ENCODE assay signal across 27 mouse cellular contexts in the genomic region with DNA sequence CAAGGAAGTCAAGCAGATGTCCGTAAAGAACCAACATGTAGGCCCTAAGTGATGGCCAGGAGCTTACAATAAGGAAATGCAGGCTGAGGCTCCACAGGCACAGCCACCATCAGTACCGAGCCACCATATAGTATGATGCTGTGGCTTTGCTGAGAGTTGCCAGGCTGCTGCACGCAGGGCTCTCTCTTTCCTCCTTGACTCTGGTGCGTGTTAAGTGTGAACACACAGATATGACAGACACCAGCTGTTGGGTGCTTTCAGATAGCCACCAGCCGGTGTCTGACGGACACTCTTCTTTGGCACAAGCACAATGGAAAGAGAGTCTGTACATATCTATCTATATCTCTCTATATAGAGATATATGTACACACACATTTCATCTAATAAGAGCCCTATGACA.
DNase-seq lines count a peak whose midpoint lies in the region; ATAC-seq and TF ChIP-seq lines count a peak whose summit lies in the region.
"Had no signal": no experiment of that assay in that cellular context is flagged by ENCODE, and none has a peak within 500 bp of the region (broad histone marks: within the 10 kb centered on the region; RNA-seq: fewer than 3 reads in every experiment).

No protein-coding gene starts in this region.

- H3K9ac ChIP-seq in forebrain, postnatal 0 days, result no peak overlapping the region
- H3K9ac ChIP-seq in forebrain, embryonic 13.5 days, result no peak overlapping the region
- H3K9ac ChIP-seq in intestine, embryonic 16.5 days (ENCODE audit: low read depth, low read length), result no peak overlapping the region
- H3K9ac ChIP-seq in intestine, postnatal 0 days (ENCODE audit: low read depth, low read length), result no peak overlapping the region
- no peak overlapping the region for H3K9ac ChIP-seq in lung, embryonic 16.5 days (ENCODE audit: low read length)
- H3K9ac ChIP-seq: embryonic facial prominence, embryonic 13.5 days; forebrain, embryonic 12.5 days; hindbrain, embryonic 13.5 days had no signal

- H3K27ac ChIP-seq in forebrain, postnatal 0 days (ENCODE audit: low read depth, low read length), result no peak overlapping the region
- H3K27ac ChIP-seq in forebrain, embryonic 13.5 days, result no peak overlapping the region
- no peak overlapping the region for H3K27ac ChIP-seq in intestine, embryonic 16.5 days (ENCODE audit: low read length)
- no peak overlapping the region for H3K27ac ChIP-seq in intestine, postnatal 0 days (ENCODE audit: low read depth, low read length)
- H3K27ac ChIP-seq in lung, embryonic 16.5 days (ENCODE audit: low read length), result no peak overlapping the region
- H3K27ac ChIP-seq: embryonic facial prominence, embryonic 10.5 days; embryonic facial prominence, embryonic 13.5 days; forebrain, embryonic 12.5 days; gastrocnemius, adult 2 months; hindbrain, embryonic 10.5 days; hindbrain, embryonic 13.5 days had no signal

- no peak for TF ChIP-seq CTCF in forebrain, postnatal 0 days (IDR thresholded peaks at IDR 0.05; ENCODE audit: low read depth)
- no peak for TF ChIP-seq CTCF in intestine, postnatal 0 days (IDR thresholded peaks at IDR 0.05; ENCODE audit: low read depth)

- DNase-seq in forebrain, postnatal 0 days, result no peak
- DNase-seq in lung, postnatal 14 days, result no peak
- DNase-seq: adrenal gland, adult 8-10 months; adrenal gland, postnatal 25 days; cerebellum, adult 11-12 months; cerebellum, adult 8-10 months; cerebellum, postnatal 10 days; cerebellum, postnatal 36 days; embryo, embryonic 11 days; gastrocnemius, adult 2 months; gastrocnemius, postnatal 14 days; heart, adult 11 months; heart, postnatal 10 days; heart, postnatal 36 days had no signal

- H3K4me1 ChIP-seq in forebrain, postnatal 0 days (ENCODE audit: insufficient read depth), result no peaks in the 10 kb centered on the region
- H3K4me1 ChIP-seq in forebrain, embryonic 13.5 days, result no peaks in the 10 kb centered on the region
- H3K4me1 ChIP-seq in intestine, embryonic 16.5 days (ENCODE audit: control insufficient read depth, insufficient read depth, low read length), result no peaks in the 10 kb centered on the region
- H3K4me1 ChIP-seq in intestine, postnatal 0 days (replicated peaks; ENCODE audit: control insufficient read depth, insufficient read depth, low read length), result no peaks in the 10 kb centered on the region
- no peaks in the 10 kb centered on the region; the same call in none of the 2 replicates for H3K4me1 ChIP-seq in lung, embryonic 16.5 days (replicated peaks; ENCODE audit: control insufficient read depth, insufficient read depth, low read length)

- no peaks in the 10 kb centered on the region for H3K27me3 ChIP-seq in forebrain, postnatal 0 days (ENCODE audit: insufficient read depth, low read length)
- no peaks in the 10 kb centered on the region for H3K27me3 ChIP-seq in forebrain, embryonic 13.5 days
- no peaks in the 10 kb centered on the region for H3K27me3 ChIP-seq in intestine, embryonic 16.5 days (replicated peaks; ENCODE audit: control insufficient read depth, insufficient read depth, low read length)
- no peaks in the 10 kb centered on the region for H3K27me3 ChIP-seq in intestine, postnatal 0 days (replicated peaks; ENCODE audit: control insufficient read depth, insufficient read depth, low read length)
- no peaks in the 10 kb centered on the region for H3K27me3 ChIP-seq in lung, embryonic 16.5 days (ENCODE audit: control insufficient read depth, insufficient read depth, low read depth, low read length)
- H3K27me3 ChIP-seq: embryonic facial prominence, embryonic 13.5 days; forebrain, embryonic 12.5 days; hindbrain, embryonic 13.5 days had no signal

- 83% methylated on average over 6 of the region's 6 CpGs for WGBS in forebrain, postnatal 0 days
- WGBS in forebrain, embryonic 13.5 days, result 92% methylated on average over 6 of the region's 6 CpGs
- WGBS in intestine, embryonic 16.5 days, result 77% methylated on average over 6 of the region's 6 CpGs
- 84% methylated on average over 6 of the region's 6 CpGs for WGBS in intestine, postnatal 0 days
- WGBS in lung, embryonic 16.5 days, result 54% methylated on average over 6 of the region's 6 CpGs

- ATAC-seq in forebrain, postnatal 0 days, result peak; percentile 8; the same call in 1 of the 2 replicates
- ATAC-seq in forebrain, embryonic 13.5 days, result no peak
- 0 out of 2 replicates have a peak, but pooled peaks have one; percentile 38 for ATAC-seq in intestine, embryonic 16.5 days
- no peak for ATAC-seq in intestine, postnatal 0 days
- ATAC-seq in lung, embryonic 16.5 days (ENCODE audit: low read depth), result peak; percentile 87
- ATAC-seq: activated CD4-positive, CD25-positive, alpha-beta regulatory T cell, adult 4 months; forebrain, embryonic 16.5 days; hindbrain, embryonic 16.5 days had no signal

- no peaks in the 10 kb centered on the region for H3K36me3 ChIP-seq in forebrain, postnatal 0 days (ENCODE audit: insufficient read depth)
- H3K36me3 ChIP-seq in forebrain, embryonic 13.5 days (ENCODE audit: poor library complexity, severe bottlenecking), result no peaks in the 10 kb centered on the region
- no peaks in the 10 kb centered on the region for H3K36me3 ChIP-seq in intestine, embryonic 16.5 days (ENCODE audit: control insufficient read depth, insufficient read depth, low read length)
- no peaks in the 10 kb centered on the region; the same call in 1 of the 2 replicates for H3K36me3 ChIP-seq in intestine, postnatal 0 days (ENCODE audit: control insufficient read depth, insufficient read depth)
- no peaks in the 10 kb centered on the region for H3K36me3 ChIP-seq in lung, embryonic 16.5 days (ENCODE audit: control insufficient read depth, insufficient read depth, low read length)
- H3K36me3 ChIP-seq: embryonic facial prominence, embryonic 10.5 days; embryonic facial prominence, embryonic 13.5 days; forebrain, embryonic 12.5 days; hindbrain, embryonic 10.5 days; hindbrain, embryonic 13.5 days had no signal

- H3K9me3 ChIP-seq in forebrain, postnatal 0 days (ENCODE audit: low read length), result no peaks in the 10 kb centered on the region
- no peaks in the 10 kb centered on the region for H3K9me3 ChIP-seq in forebrain, embryonic 13.5 days (replicated peaks)
- no peaks in the 10 kb centered on the region for H3K9me3 ChIP-seq in intestine, embryonic 16.5 days (ENCODE audit: control insufficient read depth, low read length)
- H3K9me3 ChIP-seq in intestine, postnatal 0 days (ENCODE audit: control insufficient read depth), result no peaks in the 10 kb centered on the region
- no peaks in the 10 kb centered on the region for H3K9me3 ChIP-seq in lung, embryonic 16.5 days (ENCODE audit: control insufficient read depth, low read length)
- H3K9me3 ChIP-seq: embryonic facial prominence, embryonic 10.5 days; embryonic facial prominence, embryonic 13.5 days; forebrain, embryonic 12.5 days; hindbrain, embryonic 10.5 days; hindbrain, embryonic 13.5 days had no signal

- H3K4me3 ChIP-seq in forebrain, postnatal 0 days (ENCODE audit: low read depth, low read length), result no peak overlapping the region
- no peak overlapping the region for H3K4me3 ChIP-seq in forebrain, embryonic 13.5 days
- H3K4me3 ChIP-seq in intestine, embryonic 16.5 days (ENCODE audit: low read length), result no peak overlapping the region
- H3K4me3 ChIP-seq in intestine, postnatal 0 days (ENCODE audit: low read depth, low read length), result no peak overlapping the region
- no peak overlapping the region for H3K4me3 ChIP-seq in lung, embryonic 16.5 days (ENCODE audit: low read length)
- H3K4me3 ChIP-seq: embryonic facial prominence, embryonic 10.5 days; embryonic facial prominence, embryonic 13.5 days; erythroblast, embryonic 14.5 days; forebrain, embryonic 12.5 days; gastrocnemius, adult 2 months; hindbrain, embryonic 10.5 days; hindbrain, embryonic 13.5 days had no signal

- no peak overlapping the region for H3K4me2 ChIP-seq in forebrain, postnatal 0 days (ENCODE audit: low read depth)
- H3K4me2 ChIP-seq in forebrain, embryonic 13.5 days, result no peak overlapping the region
- no peak overlapping the region for H3K4me2 ChIP-seq in intestine, embryonic 16.5 days (ENCODE audit: low read depth, low read length)
- no peak overlapping the region for H3K4me2 ChIP-seq in intestine, postnatal 0 days (replicated peaks; ENCODE audit: low read depth)
- H3K4me2 ChIP-seq in lung, embryonic 16.5 days (ENCODE audit: low read depth, low read length), result no peak overlapping the region
- H3K4me2 ChIP-seq: embryonic facial prominence, embryonic 13.5 days; forebrain, embryonic 12.5 days; hindbrain, embryonic 13.5 days had no signal

Comparison
In these comparisons a context has a peak if more than half of its experiments do, and no peak if none do; other contexts are left out.
1. ATAC-seq: peak in forebrain, postnatal 0 days (single experiment), intestine, embryonic 16.5 days (single experiment) and lung, embryonic 16.5 days (single experiment); none in forebrain, embryonic 13.5 days (single experiment) and intestine, postnatal 0 days (single experiment).